Mouse (Mus musculus) hindbrain, postnatal 0 days (tissue): ENCODE data around the gene Gpr137c. TPM values are rescaled to one million over a fixed set of nuclear protein-coding genes. Genes with fewer than 3 reads are reported as not detected.
A peak's percentile ranks its signal among the peaks of the same experiment; 100 is the strongest.

ENCODE experiments used
- ATAC-seq: fragments of 200-750 bp; cut with Nextera tagmentation; 2 replicates; pipeline ENCODE4 v1.8.0; 2017; ENCODE audit warnings: mild to moderate bottlenecking, moderate TSS enrichment, moderate library complexity
- DNase-seq: peaks from one replicate; pipeline ENCODE4 v3.0.0-alpha.2; 2015; ENCODE audit warnings: low spot score
- H3K27ac ChIP-seq: fragments of 300-500 bp; sonication (generic); 2 replicates; pipeline ENCODE4 v1.5.1; 2014; ENCODE audit warnings: mild to moderate bottlenecking
- H3K27me3 ChIP-seq: fragments of 300-500 bp; sonication (generic); 2 replicates; pipeline ENCODE4 v1.6.1; 2014; ENCODE audit warnings: low read length, mixed read lengths; ENCODE audit not compliant: insufficient read depth
- H3K36me3 ChIP-seq: fragments of 300-500 bp; sonication (generic); 2 replicates; pipeline ENCODE4 v1.6.1; 2014; ENCODE audit warnings: low read length, mixed read lengths; ENCODE audit not compliant: insufficient read depth
- H3K4me1 ChIP-seq: fragments of 300-500 bp; sonication (generic); 2 replicates; pipeline ENCODE4 v1.6.1; 2014; ENCODE audit warnings: antibody characterized with exemption, low read length, mixed read lengths; ENCODE audit not compliant: insufficient read depth
- H3K4me2 ChIP-seq: fragments of 300-500 bp; sonication (generic); 2 replicates; pipeline ENCODE4 v1.6.1; 2014; ENCODE audit warnings: low read depth, mild to moderate bottlenecking, low read length, moderate library complexity, mixed read lengths
- H3K4me3 ChIP-seq: fragments of 300-500 bp; sonication (generic); 2 replicates; pipeline ENCODE4 v1.5.1; 2014; ENCODE audit warnings: low read length
- H3K9ac ChIP-seq: fragments of 300-500 bp; sonication (generic); replicated peaks from 2 replicates; pipeline ENCODE4 v1.6.1; 2014; ENCODE audit warnings: mild to moderate bottlenecking, low read length, moderate library complexity, mixed read lengths
- H3K9me3 ChIP-seq: fragments of 300-500 bp; sonication (generic); 2 replicates; pipeline ENCODE4 v1.6.1; 2016; ENCODE audit warnings: low read length, mixed read lengths
- CTCF ChIP-seq: IDR thresholded peaks from 2 replicates; pipeline ENCODE4 v1.5.1; 2016; ENCODE audit warnings: antibody characterized with exemption, control low read depth, low read depth
- WGBS: fragments of 180-500 bp; shearing (Covaris S2); extraction: QIAGEN DNeasy Blood & Tissue Kit; methylation state at CpG from one replicate; pipeline ENCODE4 v1.1.7; 2014; 5-methylcytosine and 5-hydroxymethylcytosine counted together
- polyA plus RNA-seq: library from polyadenylated mRNA; unstranded; fragments of >200 nt; fragmentation: Nextera tagmentation; extraction: Ambion mirVana; gene quantifications from 2 replicates; pipeline ENCODE4 v1.2.1, GENCODE M21; 2015
- total RNA-seq: library from RNA; depleted of rRNA; stranded (reverse); fragments of >200 nt; gene quantifications from 2 replicates; pipeline ENCODE4 v1.2.3, GENCODE M21; 2014; rRNA removed

Gpr137c gene
- total and polyA plus RNA-seq, 2 experiments from 2014 or later, result 15.7 to 61.4 TPM

DNA sequence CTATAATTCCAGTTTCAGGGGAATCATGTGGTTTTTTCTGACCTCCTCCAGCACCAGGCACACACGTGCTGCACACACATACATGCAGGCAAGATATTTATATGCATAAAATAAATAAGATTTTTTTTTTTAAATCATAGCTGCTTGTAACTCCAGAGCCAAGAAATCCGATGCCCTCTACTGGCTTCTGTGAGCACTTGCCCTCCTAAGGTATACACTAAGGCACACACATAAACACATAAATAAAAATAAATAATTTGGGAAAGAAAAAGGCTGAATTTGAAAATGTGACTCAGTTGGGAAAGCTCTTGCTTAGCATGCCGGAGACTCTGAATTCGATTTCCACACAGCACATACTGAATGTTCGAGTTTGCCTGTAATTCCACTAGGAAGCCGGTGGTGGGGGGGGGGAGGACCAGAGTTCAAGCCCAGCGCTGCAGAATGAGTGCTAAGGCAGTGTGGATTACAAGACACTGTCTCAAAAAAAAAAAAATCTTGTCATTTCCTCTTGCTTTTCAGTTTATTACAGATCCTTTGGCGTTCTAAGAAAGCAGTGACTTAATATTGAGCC is 109.6 kb downstream of the Gpr137c start:
- H3K9me3 ChIP-seq, result no peaks in the 10 kb centered on the region
- peaks cover 15% of the 10 kb centered on the region; the same call in 1 of the 2 replicates for H3K36me3 ChIP-seq
- H3K4me2 ChIP-seq, result peak overlapping the region; percentile 51
- DNase-seq (peak; percentile 45), ATAC-seq (peak; percentile 14; the same call in 1 of the 2 replicates)
- no peaks in the 10 kb centered on the region for H3K27me3 ChIP-seq
- peak overlapping the region; percentile 97 for H3K4me3 ChIP-seq
- WGBS, result 9% methylated on average over 8 of the region's 8 CpGs
- H3K27ac ChIP-seq, result no peak overlapping the region
- no peak for TF ChIP-seq CTCF
- H3K4me1 ChIP-seq, result no peaks in the 10 kb centered on the region
- H3K9ac ChIP-seq, result peak overlapping the region; percentile 94

DNA sequence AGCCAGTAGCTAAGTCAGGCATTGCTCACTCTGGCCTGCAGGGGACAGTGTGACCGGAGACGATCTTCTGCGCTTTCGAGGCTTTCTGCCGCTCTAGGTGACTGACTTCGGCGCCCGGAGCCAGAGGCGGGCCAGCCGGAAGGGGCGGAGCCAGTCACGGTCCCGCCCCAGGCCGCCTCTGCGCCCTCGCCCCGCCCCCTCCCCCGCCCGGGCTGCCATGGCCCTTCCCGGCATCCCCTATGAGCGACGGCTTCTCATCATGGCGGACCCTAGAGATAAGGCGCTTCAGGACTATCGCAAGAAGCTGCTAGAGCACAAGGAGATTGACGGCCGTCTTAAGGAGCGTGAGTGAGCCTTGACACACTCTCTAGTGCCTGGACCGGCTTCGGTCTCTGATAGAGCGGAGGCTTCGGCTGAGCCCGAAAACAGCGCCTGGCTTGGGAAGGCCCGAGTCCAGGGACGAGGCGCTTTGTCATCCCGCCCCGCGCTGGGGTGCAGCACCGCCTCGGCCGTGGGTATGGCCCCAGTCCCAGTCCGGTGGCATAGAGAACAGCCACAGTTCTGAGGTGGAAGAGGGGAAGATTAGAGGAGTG is 110.2 kb downstream of the Gpr137c start, which contains the start of gene Psmc6:
TSS of gene Psmc6 (plus strand) at position 200 of the 593 bp plus-strand sequence.
- TF ChIP-seq CTCF, result peak; percentile 92
- H3K36me3 ChIP-seq, result peaks cover 15% of the 10 kb centered on the region; the same call in 1 of the 2 replicates
- H3K4me1 ChIP-seq, result no peaks in the 10 kb centered on the region
- H3K9me3 ChIP-seq, result no peaks in the 10 kb centered on the region
- peak within 1 kb of the TSS; percentile 97 for H3K4me3 ChIP-seq
- no peaks in the 10 kb centered on the region for H3K27me3 ChIP-seq
- under 1% methylated on average over 44 of the region's 44 CpGs for WGBS
- peak within 1 kb of the TSS; percentile 94 for H3K9ac ChIP-seq
- H3K4me2 ChIP-seq, result peak within 1 kb of the TSS; percentile 64
- ATAC-seq, result peak; percentile 98
- DNase-seq, result peak; percentile 97
- H3K27ac ChIP-seq, result peak within 1 kb of the TSS; percentile 93

Other genes with a start within 250 kb of the Gpr137c start
- 1.0 and 1.7 TPM in 2 replicates for gene Ptger2, start 231.5 kb upstream of the Gpr137c start, total RNA-seq
- gene Ptger2, start 231.5 kb upstream of the Gpr137c start, polyA plus RNA-seq, result 0.68 and 0.72 TPM in 2 replicates
- gene Txndc16, start 611 bp downstream of the Gpr137c start, total RNA-seq, result 40.9 and 54.2 TPM in 2 replicates
- 33.6 and 33.7 TPM in 2 replicates for gene Txndc16, start 611 bp downstream of the Gpr137c start, polyA plus RNA-seq
- 15.7 and 18.7 TPM in 2 replicates for gene Ero1l, start 99.1 kb downstream of the Gpr137c start, total RNA-seq
- 23.3 and 25.7 TPM in 2 replicates for gene Ero1l, start 99.1 kb downstream of the Gpr137c start, polyA plus RNA-seq
- gene Psmc6, start 110.1 kb downstream of the Gpr137c start, total RNA-seq, result 65.0 and 72.6 TPM in 2 replicates
- gene Psmc6, start 110.1 kb downstream of the Gpr137c start, polyA plus RNA-seq, result 136 and 144 TPM in 2 replicates
- 20.7 and 22.7 TPM in 2 replicates for gene Styx, start 131.4 kb downstream of the Gpr137c start, total RNA-seq
- 72.4 and 73.7 TPM in 2 replicates for gene Styx, start 131.4 kb downstream of the Gpr137c start, polyA plus RNA-seq
- 12.7 and 13.9 TPM in 2 replicates for gene Gnpnat1, start 185.2 kb downstream of the Gpr137c start, total RNA-seq
- gene Gnpnat1, start 185.2 kb downstream of the Gpr137c start, polyA plus RNA-seq, result 21.1 and 21.5 TPM in 2 replicates